Mouse (Mus musculus): Measurements from ENCODE around the gene Pde11a. TPM values are rescaled to one million over a fixed set of nuclear protein-coding genes. Genes with fewer than 3 reads are reported as not detected.

Gene Pde11a
- polyA plus RNA-seq, 1 experiment from 2014 or later: 0.11 TPM

GRCm38 (mm10) chr2:76368861-76369660, 30.5 kb upstream of the Pde11a start:
- H3K9ac ChIP-seq (ENCODE audit: low read depth, low read length): no peak overlapping the region
- peak overlapping the region; percentile 97; the same call in 1 of the 2 replicates for H3K4me3 ChIP-seq (ENCODE audit: low read depth, low read length)
- no peaks in the 10 kb centered on the region for H3K9me3 ChIP-seq (replicated peaks; ENCODE audit: control insufficient read depth, low read length)
- peaks cover 5% of the 10 kb centered on the region for H3K36me3 ChIP-seq (ENCODE audit: control insufficient read depth, insufficient read depth, low read length)
- H3K27ac ChIP-seq (ENCODE audit: low read depth, low read length): no peak overlapping the region
- no peaks in the 10 kb centered on the region for H3K27me3 ChIP-seq (ENCODE audit: control insufficient read depth, insufficient read depth, low read length)
- no peak for ATAC-seq (replicated peaks; ENCODE audit: insufficient number of reproducible peaks, low FRiP score, low TSS enrichment)
- peaks cover 7% of the 10 kb centered on the region; the same call in 1 of the 2 replicates for H3K4me1 ChIP-seq (ENCODE audit: control insufficient read depth, insufficient read depth, low read length)
- no peak overlapping the region for H3K4me2 ChIP-seq
- 63% methylated on average over 13 of the region's 13 CpGs for WGBS (ENCODE audit: insufficient replicate concordance)

- Histone ChIP-seq H3K4me3 (ENCODE audit: low read depth, low read length) (no peak overlapping the region), H3K9ac (ENCODE audit: low read depth, low read length) (no peak overlapping the region), H3K4me2 (no peak overlapping the region), H3K27ac (ENCODE audit: low read depth, low read length) (no peak overlapping the region), H3K4me1 (ENCODE audit: control insufficient read depth, insufficient read depth, low read length) (peaks cover 7% of the 10 kb centered on the region; the same call in 1 of the 2 replicates), H3K27me3 (ENCODE audit: control insufficient read depth, insufficient read depth, low read length) (no peaks in the 10 kb centered on the region), H3K9me3 (replicated peaks; ENCODE audit: control insufficient read depth, low read length) (no peaks in the 10 kb centered on the region), H3K36me3 (ENCODE audit: control insufficient read depth, insufficient read depth, low read length) (no peaks in the 10 kb centered on the region)
- 19% methylated on average over 9 of the region's 9 CpGs for WGBS (ENCODE audit: insufficient replicate concordance)
- no peak for ATAC-seq (replicated peaks; ENCODE audit: insufficient number of reproducible peaks, low FRiP score, low TSS enrichment)
Measured at GRCm38 (mm10) chr2:76367188-76367922, 28.8 kb upstream of the Pde11a start.

DNA sequence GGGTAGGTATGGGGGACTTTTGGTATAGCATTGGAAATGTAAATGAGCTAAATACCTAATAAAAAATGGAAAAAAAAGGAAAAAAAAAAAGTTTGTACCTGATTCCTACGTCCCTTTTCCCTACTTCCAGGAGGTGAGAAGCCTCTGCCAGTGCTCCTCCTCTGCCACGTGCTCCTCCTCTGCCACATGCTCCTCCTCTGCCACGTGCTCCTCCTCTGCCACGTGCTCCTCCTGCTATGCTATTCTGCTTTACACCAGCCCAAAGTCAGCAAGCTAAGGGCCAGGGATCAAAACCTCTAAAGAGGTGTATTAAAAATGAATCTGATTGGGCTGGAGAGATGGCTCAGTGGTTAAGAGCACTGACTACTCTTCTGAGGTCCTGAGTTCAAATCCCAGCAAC, 27.2 kb upstream of the Pde11a start:
- no peaks in the 10 kb centered on the region for H3K27me3 ChIP-seq (ENCODE audit: control insufficient read depth, insufficient read depth, low read length)
- ATAC-seq (replicated peaks; ENCODE audit: insufficient number of reproducible peaks, low FRiP score, low TSS enrichment): no peak
- WGBS (ENCODE audit: insufficient replicate concordance): 64% methylated on average over 4 of the region's 4 CpGs
- no peak overlapping the region for H3K4me2 ChIP-seq
- H3K27ac ChIP-seq (ENCODE audit: low read depth, low read length): no peak overlapping the region
- no peak overlapping the region for H3K4me3 ChIP-seq (ENCODE audit: low read depth, low read length)
- no peak overlapping the region for H3K9ac ChIP-seq (ENCODE audit: low read depth, low read length)
- peaks cover under 1% of the 10 kb centered on the region; the same call in 1 of the 2 replicates for H3K4me1 ChIP-seq (ENCODE audit: control insufficient read depth, insufficient read depth, low read length)
- no peaks in the 10 kb centered on the region for H3K9me3 ChIP-seq (replicated peaks; ENCODE audit: control insufficient read depth, low read length)
- H3K36me3 ChIP-seq (ENCODE audit: control insufficient read depth, insufficient read depth, low read length): no peaks in the 10 kb centered on the region

DNA sequence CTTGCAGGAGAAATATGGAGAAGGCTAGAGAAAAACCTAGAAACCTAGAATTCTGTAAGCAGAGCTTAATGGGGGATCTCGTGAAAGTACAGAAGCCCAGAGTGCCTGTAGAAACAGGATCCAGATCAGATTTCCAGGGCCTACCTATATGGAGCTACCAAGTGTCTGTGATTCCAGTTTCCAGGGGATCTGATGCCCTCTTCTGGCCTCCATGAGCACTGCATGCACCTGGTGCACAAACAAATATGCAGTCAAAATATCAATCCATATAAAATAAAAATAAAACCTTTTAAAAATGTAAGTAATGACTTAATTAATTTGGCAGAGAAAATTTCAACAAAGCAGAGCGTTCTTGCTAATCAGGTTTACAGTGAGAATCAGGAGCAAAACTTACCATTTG, 23.5 kb upstream of the Pde11a start:
- H3K4me1 ChIP-seq (ENCODE audit: control insufficient read depth, insufficient read depth, low read length): no peaks in the 10 kb centered on the region
- H3K9me3 ChIP-seq (replicated peaks; ENCODE audit: control insufficient read depth, low read length): no peaks in the 10 kb centered on the region
- no peaks in the 10 kb centered on the region for H3K36me3 ChIP-seq (ENCODE audit: control insufficient read depth, insufficient read depth, low read length)
- H3K27me3 ChIP-seq (ENCODE audit: control insufficient read depth, insufficient read depth, low read length): no peaks in the 10 kb centered on the region
- H3K4me2 ChIP-seq: no peak overlapping the region
- no peak for ATAC-seq (replicated peaks; ENCODE audit: insufficient number of reproducible peaks, low FRiP score, low TSS enrichment)
- H3K27ac ChIP-seq (ENCODE audit: low read depth, low read length): no peak overlapping the region
- H3K9ac ChIP-seq (ENCODE audit: low read depth, low read length): no peak overlapping the region
- WGBS (ENCODE audit: insufficient replicate concordance): 42% methylated on average over 2 of the region's 2 CpGs
- H3K4me3 ChIP-seq (ENCODE audit: low read depth, low read length): no peak overlapping the region

DNA sequence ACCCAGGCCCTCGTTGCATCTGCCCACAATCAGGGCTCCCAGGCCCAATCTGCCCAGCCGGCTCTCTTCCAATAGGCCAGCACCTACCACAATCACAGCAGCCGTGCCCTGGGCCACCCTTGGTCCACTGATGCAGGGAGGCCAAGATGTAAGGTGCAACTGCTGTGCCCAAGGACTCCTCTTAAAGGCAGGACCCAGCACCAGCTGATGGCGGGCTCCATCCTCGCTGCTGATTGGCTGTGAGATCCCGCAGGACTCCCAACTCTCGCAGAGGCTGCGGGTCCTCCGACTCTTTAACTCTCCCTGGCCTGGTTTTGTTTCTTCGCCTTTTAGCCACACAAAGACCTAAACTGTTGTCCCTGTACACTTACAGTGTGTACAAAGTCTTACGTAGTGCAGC, 21.7 kb upstream of the Pde11a start, which contains the start of gene Cyct:
Cyct (minus strand) TSS at position 225 of the 400 bp plus-strand sequence.
- H3K9me3 ChIP-seq (replicated peaks; ENCODE audit: control insufficient read depth, low read length): no peaks in the 10 kb centered on the region
- no peaks in the 10 kb centered on the region for H3K4me1 ChIP-seq (ENCODE audit: control insufficient read depth, insufficient read depth, low read length)
- no peak within 1 kb of the TSS for H3K4me2 ChIP-seq
- WGBS (ENCODE audit: insufficient replicate concordance): 80% methylated on average over 11 of the region's 11 CpGs
- ATAC-seq (replicated peaks; ENCODE audit: insufficient number of reproducible peaks, low FRiP score, low TSS enrichment): no peak
- no peak within 1 kb of the TSS for H3K27ac ChIP-seq (ENCODE audit: low read depth, low read length)
- H3K36me3 ChIP-seq (ENCODE audit: control insufficient read depth, insufficient read depth, low read length): no peaks in the 10 kb centered on the region
- no peaks in the 10 kb centered on the region for H3K27me3 ChIP-seq (ENCODE audit: control insufficient read depth, insufficient read depth, low read length)
- H3K4me3 ChIP-seq (ENCODE audit: low read depth, low read length): no peak within 1 kb of the TSS
- H3K9ac ChIP-seq (ENCODE audit: low read depth, low read length): no peak within 1 kb of the TSS

DNA sequence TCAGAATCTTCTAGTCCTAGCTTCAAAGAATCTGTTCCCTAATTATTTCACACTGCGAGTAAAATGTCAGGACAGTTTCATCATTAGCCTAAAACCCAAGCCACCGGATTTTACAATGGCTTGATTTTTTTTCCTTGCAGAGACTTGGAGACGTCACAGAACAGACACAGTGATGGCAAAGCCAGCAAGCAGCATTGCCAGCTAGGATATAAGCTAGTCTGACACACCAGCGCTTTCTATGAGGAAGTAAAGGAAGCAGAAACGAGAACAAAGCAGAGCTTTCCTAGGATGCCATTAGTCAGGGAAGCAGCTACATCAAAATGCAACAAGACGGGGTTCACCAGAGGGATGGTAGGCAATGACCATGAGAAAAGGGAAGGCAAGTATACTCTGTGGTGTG, 9.3 kb upstream of the Pde11a start:
- Histone ChIP-seq H3K27ac (ENCODE audit: low read depth, low read length) (no peak overlapping the region), H3K4me3 (ENCODE audit: low read depth, low read length) (no peak overlapping the region), H3K9ac (ENCODE audit: low read depth, low read length) (no peak overlapping the region), H3K27me3 (ENCODE audit: control insufficient read depth, insufficient read depth, low read length) (no peaks in the 10 kb centered on the region), H3K9me3 (replicated peaks; ENCODE audit: control insufficient read depth, low read length) (no peaks in the 10 kb centered on the region), H3K36me3 (ENCODE audit: control insufficient read depth, insufficient read depth, low read length) (no peaks in the 10 kb centered on the region), H3K4me2 (no peak overlapping the region), H3K4me1 (ENCODE audit: control insufficient read depth, insufficient read depth, low read length) (no peaks in the 10 kb centered on the region)
- no peak for ATAC-seq (replicated peaks; ENCODE audit: insufficient number of reproducible peaks, low FRiP score, low TSS enrichment)
- WGBS (ENCODE audit: insufficient replicate concordance): 78% methylated on average over 6 of the region's 6 CpGs

- 85% methylated on average over 9 of the region's 9 CpGs for WGBS (ENCODE audit: insufficient replicate concordance)
- Histone ChIP-seq H3K4me3 (ENCODE audit: low read depth, low read length) (no peak overlapping the region), H3K27me3 (ENCODE audit: control insufficient read depth, insufficient read depth, low read length) (peaks cover 16% of the 10 kb centered on the region), H3K4me2 (no peak overlapping the region), H3K4me1 (ENCODE audit: control insufficient read depth, insufficient read depth, low read length) (no peaks in the 10 kb centered on the region), H3K27ac (ENCODE audit: low read depth, low read length) (no peak overlapping the region), H3K9ac (ENCODE audit: low read depth, low read length) (no peak overlapping the region), H3K36me3 (ENCODE audit: control insufficient read depth, insufficient read depth, low read length) (no peaks in the 10 kb centered on the region), H3K9me3 (replicated peaks; ENCODE audit: control insufficient read depth, low read length) (no peaks in the 10 kb centered on the region)
- ATAC-seq (replicated peaks; ENCODE audit: insufficient number of reproducible peaks, low FRiP score, low TSS enrichment): no peak
Measured at GRCm38 (mm10) chr2:76342146-76342545, 3.6 kb upstream of the Pde11a start.

GRCm38 (mm10) chr2:76334596-76334995, 4.0 kb downstream of the Pde11a start:
- 73% methylated on average over 5 of the region's 5 CpGs for WGBS (ENCODE audit: insufficient replicate concordance)
- H3K36me3 ChIP-seq (ENCODE audit: control insufficient read depth, insufficient read depth, low read length): no peaks in the 10 kb centered on the region
- H3K4me1 ChIP-seq (ENCODE audit: control insufficient read depth, insufficient read depth, low read length): no peaks in the 10 kb centered on the region
- H3K9me3 ChIP-seq (replicated peaks; ENCODE audit: control insufficient read depth, low read length): no peaks in the 10 kb centered on the region
- H3K27me3 ChIP-seq (ENCODE audit: control insufficient read depth, insufficient read depth, low read length): peaks cover 12% of the 10 kb centered on the region
- no peak overlapping the region for H3K9ac ChIP-seq (ENCODE audit: low read depth, low read length)
- no peak overlapping the region for H3K4me2 ChIP-seq
- no peak overlapping the region for H3K4me3 ChIP-seq (ENCODE audit: low read depth, low read length)
- H3K27ac ChIP-seq (ENCODE audit: low read depth, low read length): no peak overlapping the region
- no peak for ATAC-seq (replicated peaks; ENCODE audit: insufficient number of reproducible peaks, low FRiP score, low TSS enrichment)

Data from heart, embryonic 11.5 days (tissue).